Mouse (Mus musculus) bone marrow, adult 2 months (tissue): ENCODE data around the gene Fst.

ENCODE experiments used
- CTCF ChIP-seq: fragments of 200-500 bp; IDR thresholded peaks from 2 replicates; pipeline ENCODE4 v1.5.1; 2011; ENCODE audit warnings: low read length, control low read depth; ENCODE audit not compliant: control insufficient read depth, insufficient read depth
- POLR2A ChIP-seq: fragments of 200-500 bp; IDR thresholded peaks from 2 replicates; pipeline ENCODE4 v1.6.1; 2011; ENCODE audit warnings: low read depth, mild to moderate bottlenecking, control low read depth, low read length, borderline replicate concordance; ENCODE audit not compliant: control insufficient read depth

- TF ChIP-seq CTCF (no peak), POLR2A (no peak)
Measured at GRCm38 (mm10) chr13:114447213-114447612, 11.5 kb downstream of the Fst start.
